Mouse (Mus musculus): ENCODE data around the gene 2610507B11Rik.

Gene 2610507B11Rik

DNA sequence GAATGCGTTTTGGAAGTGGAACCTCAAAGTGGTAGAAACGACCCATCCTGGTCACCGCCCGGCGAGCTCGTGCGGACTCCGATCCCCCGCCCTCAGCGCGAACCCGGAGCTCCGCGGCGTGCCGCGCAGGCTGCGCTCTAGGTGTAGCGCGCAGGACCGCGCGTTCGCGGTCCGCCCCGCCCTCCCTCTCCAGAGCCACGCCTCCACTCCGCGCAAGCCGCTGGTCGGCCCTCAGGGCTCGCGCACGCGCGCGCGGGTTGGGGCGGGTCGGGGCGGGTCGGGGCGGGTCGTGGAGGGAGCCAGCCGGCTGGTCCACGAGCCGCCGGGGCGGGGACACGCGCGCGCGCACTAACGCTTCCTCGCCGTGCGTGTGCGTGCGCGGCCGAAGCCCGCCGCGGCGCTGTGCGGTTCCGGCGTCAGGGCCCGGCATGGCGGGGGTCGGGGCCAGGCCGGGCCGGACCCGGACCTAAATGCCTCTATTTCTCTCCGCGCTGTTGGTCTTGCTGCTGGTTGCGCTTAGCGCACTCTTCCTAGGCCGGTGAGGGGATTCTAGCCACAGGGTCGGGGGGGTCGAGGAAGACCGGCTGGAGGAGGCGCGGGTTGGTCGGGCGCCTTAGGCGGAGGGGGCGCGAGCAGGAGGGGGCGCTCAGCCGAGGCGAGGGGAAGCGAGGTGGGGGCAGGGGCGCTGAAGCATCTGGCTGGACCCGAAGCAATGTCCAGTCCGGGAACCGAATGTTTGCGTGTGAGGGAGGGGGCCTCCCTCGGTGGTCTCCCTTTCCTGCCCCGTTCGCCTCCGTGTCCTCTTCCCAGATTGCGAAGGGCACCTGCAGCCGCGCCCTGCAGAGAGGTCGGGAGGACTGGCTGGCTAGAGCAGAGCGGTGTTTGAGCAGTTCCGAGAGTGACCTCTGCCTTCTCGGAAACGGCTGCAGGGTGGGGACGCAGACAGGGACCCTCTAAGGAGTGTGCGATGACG, at the start of gene 2610507B11Rik:
TSS of gene 2610507B11Rik (plus strand) at position 373 of the 973 bp plus-strand sequence.
- DNase-seq, result peak; percentile 95 to 97

DNA sequence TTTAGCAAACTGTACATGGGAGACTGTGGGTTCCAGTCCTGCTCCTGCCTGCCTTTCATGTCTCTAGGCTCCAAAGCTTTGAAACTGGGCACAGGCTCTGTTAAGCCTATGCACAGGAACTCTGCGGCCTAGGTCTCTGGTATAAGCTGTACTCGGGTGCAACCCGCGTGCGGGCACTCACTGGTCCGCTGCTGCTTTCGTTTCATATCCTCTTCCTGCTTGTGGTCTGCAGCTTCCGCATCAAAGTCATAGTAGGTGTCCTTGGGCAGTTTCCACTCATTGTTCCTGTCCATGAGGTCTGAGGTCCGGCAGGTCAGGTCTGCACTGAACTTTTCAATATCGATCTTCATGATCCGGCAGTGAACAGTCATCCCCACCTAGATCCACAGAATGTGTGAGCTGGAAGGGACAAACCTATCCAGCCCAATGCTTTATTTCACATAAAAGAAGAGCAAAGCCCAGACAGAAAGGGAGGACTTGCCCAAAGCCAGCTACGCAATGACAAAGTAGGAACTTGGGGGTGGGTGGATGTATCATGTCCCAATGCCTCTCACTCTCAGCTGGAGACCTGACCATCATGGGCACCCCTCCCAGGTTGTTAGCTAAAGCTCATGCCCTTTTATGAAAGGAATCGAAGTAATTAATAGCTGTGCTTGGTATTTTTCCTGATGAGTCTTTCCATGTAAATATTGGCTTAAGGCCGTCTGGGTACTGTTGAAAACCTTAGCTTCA, 48.3 kb upstream of the 2610507B11Rik start:
- DNase-seq, result no peak

DNA sequence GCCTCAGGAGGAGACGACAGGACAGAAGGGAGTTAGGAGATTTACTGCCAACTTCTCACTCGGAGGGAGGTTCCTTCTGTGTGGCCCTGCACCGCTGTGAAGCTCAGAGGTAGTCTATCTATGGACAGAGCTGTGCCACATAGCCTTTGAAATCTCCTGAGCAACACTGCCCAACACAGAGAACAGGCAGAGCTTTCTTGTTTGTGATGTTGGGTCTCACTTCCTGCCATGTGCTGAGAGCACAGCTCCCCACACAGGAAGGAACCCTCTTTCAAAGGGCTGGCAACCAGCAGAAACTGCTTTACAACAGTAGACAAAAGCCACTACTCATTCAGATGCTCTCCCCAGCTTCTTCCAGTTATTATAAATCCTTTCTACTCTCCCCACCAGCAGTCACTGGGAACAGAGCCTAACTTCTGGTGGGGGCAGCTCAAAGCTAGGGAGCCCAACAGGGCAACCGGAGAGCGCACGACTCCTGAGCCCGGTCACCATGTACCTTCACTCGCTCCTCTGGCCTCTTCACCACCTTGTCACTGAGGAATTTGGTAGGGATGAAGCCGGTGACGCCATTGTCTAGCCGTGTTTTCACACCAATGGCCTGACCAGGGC, 45.7 kb upstream of the 2610507B11Rik start:
- no peak for DNase-seq

DNA sequence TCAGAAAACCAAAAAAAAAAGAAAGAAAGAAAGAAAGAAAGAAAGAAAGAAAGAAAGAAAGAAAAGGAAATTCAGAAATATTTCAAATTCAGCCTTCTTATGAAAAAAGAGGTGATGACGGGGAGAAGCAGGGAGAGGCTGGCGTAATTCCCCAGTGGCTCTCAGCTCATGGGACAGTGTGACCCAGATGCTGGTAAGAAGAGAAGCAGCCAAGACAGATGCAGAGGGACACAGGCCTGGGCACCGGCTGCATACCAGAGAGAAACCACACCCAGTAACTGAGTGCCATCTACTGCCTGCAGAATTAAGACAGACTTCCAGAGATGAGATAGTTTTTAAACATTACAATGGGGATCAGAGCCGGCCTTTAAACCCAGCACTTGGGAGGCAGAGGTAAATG, 38.0 kb upstream of the 2610507B11Rik start:
- no peak for DNase-seq

- DNase-seq, result no peak
Measured at GRCm38 (mm10) chr11:78231518-78231917, 30.0 kb upstream of the 2610507B11Rik start.

DNA sequence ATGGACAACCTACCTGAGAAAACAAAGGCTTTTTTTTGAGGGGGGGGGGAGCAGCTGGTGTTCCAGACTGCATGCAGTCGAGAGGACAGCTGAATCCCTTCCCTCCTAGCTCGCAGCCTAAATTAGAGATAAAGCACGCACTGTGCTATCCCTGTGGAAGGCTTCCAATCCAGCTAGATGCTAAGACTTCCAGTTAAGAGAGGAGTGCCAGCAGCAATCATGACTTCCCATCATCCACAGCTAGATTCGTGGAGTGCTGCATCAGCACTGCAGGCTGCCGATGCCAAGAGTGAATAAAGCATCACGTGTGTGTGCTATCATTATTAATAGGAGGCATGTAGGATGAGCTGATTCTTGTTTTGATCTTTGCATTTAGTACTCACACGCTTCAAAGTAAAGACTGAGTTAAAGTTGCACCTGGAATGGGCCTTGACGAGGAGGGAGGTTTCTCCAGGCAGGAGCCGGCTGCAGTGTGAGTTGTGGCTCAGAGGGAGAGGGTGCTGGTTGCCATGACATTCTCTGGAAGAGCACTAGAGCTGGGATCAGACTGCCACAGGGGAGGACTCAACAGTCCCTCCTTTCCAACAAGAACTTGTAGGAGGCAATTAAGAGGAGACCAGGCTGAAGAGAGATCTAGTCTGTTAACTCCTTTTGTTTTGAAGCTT, 21.2 kb upstream of the 2610507B11Rik start:
- no peak for DNase-seq

GRCm38 (mm10) chr11:78245261-78245626, 16.3 kb upstream of the 2610507B11Rik start:
- no peak for DNase-seq

GRCm38 (mm10) chr11:78245627-78246317, 15.8 kb upstream of the 2610507B11Rik start, which contains the start of the genes Sdf2 and Supt6:
Gene Sdf2, plus strand, starts transcription at chr11:78245746.
Gene Supt6, minus strand, starts transcription at chr11:78245987.
- peak; percentile 95 to 96 for DNase-seq

GRCm38 (mm10) chr11:78246318-78247011, 15.1 kb upstream of the 2610507B11Rik start:
- DNase-seq, result no peak

DNA sequence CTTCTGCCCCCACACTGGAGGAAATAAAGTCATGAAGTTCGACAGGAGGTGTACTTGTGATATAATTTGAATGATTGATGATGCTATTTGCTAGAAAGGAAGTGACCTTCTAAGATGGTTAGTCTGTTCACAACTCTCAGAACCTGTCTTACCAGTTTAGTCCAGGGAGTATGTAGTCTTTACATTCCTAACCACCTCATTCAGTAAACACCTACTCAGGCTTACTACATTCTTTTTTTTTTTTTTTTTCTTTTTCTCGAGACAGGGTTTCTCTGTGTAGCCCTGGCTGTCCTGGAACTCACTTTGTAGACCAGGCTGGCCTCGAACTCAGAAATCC, 14.6 kb upstream of the 2610507B11Rik start:
- DNase-seq, result no peak

GRCm38 (mm10) chr11:78247727-78248140, 13.8 kb upstream of the 2610507B11Rik start:
- no peak for DNase-seq

DNA sequence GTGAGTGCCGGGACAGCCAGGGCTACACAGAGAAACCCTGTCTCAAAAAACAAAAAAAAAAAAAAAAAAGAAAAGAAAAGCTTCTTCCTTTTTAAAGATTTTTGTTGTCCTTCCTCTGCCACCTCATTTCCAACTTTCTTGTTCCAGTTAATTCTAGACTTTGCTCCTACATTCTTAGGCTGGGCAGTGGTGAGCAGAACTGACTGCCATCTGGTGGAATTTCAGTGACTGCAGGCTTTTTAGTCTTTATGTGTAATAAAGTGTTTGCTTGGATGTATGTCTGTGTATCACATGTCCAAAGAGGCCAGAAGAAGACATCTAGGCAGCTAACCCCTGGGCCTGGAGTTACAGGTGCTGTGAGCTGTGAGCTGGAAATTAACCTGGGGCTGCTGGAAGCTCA, 4.9 kb upstream of the 2610507B11Rik start:
- DNase-seq, result peak in 1 of 2 experiments; percentile 27

GRCm38 (mm10) chr11:78260489-78261258, 878 bp upstream of the 2610507B11Rik start:
- no peak for DNase-seq

DNA sequence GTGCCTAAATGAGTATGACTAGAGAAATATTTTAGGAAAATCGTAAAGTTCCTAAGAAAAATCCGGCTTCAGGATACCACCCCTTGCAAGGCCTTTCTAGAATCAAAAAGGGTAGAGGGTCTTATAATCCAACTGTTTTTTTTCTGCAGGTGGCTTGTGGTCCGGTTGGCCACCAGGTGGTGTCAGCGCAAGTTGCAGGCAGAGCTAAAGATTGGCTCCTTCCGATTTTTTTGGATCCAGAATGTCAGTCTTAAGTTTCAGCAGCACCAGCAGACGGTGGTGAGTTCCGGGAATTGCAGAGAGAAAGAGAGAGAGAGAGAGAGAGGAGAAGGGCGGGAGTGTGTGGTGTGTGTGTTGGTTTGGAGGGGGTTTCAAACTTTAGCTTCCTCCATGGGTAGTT, 998 bp downstream of the 2610507B11Rik start:
- peak; percentile 75 to 83 for DNase-seq

GRCm38 (mm10) chr11:78265571-78265970, 4.0 kb downstream of the 2610507B11Rik start:
- DNase-seq, result no peak

DNA sequence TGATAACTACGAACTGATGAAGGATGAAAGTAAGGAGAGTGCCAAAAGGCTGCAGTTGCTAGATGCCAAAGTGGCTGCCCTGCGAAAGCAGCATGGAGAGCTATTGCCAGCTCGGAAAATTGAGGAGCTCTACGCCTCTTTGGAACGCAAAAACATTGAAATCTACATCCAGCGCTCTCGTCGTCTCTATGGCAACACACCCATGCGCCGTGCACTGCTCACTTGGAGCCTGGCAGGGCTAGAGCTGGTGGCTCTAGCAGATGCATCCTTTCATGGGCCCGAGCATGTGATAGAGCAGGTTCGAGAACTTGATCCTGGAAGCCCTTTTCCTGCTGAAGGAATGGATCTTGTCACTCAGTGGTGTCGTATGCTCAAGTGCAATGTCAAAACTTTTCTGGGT, 10.4 kb downstream of the 2610507B11Rik start:
- DNase-seq, result no peak

DNA sequence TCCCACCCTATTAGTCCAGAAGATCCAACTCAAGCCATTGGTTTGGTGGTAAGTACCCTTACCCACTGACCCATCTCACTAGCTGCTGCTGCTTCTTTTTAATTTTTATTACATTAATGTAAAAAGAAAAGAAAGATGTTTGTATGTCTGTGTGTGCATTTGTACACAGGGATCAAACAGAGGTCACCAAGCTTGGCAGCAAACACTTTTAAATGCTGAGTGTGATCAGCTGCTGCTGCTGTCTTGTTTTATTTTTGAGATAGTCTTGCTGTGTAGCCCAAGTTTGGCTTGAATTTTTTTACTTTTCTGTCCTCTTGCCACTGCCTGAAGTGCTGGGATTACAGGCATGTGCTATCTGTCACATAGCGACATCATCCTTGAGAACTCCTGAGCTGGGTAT, 14.0 kb downstream of the 2610507B11Rik start:
- peak; percentile 46 to 52 for DNase-seq

DNA sequence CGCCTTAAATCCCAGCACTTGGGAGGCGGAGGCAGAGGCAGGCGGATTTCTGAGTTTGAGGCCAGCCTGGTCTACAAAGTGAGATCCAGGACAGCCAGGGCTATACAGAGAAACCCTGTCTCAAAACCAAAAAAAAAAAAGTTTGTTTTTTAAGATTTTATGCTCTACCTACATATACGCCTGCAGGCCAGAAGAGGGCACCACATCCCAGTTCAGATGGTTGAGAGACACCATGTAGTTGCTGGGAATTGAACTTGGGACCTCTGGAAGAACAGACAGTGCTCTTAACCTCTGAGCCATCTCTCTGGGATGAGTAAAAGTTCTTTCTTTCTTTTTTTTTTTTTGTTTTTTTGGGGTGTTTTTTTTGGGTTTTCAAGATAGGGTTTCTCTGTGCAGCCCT, 14.6 kb downstream of the 2610507B11Rik start:
- DNase-seq, result peak; percentile 26 to 28

DNA sequence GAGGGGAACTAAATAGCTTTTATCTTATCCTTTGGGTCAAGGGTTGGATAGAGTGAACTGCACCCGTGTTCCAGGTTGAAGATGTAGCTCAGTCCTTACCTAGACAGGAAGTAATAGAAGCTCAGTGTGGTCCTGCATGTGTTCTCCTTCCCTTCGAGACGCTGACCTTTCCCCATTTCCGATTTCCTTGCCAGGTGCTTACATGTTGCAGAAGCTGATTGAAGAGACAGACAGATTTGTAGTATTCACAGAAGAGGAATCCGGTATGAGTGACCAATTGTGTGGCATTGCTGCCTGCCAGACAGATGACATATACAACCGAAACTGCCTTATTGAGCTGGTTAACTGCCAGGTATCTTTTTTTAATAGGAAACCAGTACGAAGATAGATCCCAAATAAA, 17.3 kb downstream of the 2610507B11Rik start:
- DNase-seq, result no peak

DNA sequence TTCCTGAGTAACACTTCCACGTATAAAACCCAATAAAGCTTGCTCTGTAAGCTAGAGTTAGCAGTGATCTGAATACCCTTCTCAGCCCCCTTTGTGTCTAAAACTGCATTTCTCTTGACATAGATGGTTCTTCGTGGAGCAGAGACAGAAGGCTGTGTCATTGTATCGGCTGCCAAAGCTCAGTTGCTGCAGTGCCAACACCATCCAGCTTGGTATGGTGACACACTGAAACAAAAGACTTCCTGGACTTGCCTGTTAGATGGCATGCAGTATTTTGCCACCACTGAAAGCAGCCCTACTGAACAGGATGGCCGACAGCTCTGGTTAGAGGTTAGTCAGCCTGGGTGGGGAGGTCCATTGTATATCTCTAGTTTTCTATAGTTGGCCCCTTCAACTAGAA, 18.0 kb downstream of the 2610507B11Rik start:
- no peak for DNase-seq
